Mouse (Mus musculus) left cerebral cortex, adult 18-20 months (tissue): ENCODE measurements around the gene Olfr705. TPM values are rescaled to one million over a fixed set of nuclear protein-coding genes. Genes with fewer than 3 reads are reported as not detected.
"Not testable (repeated sequence)": the region's sequence is repeated elsewhere in the genome, so short reads cannot be mapped to it uniquely, and the experiment has no call there.

Source experiments
- DNase-seq, 2 experiments: peaks; one replicate each; pipeline ENCODE4 v3.0.0; 2021 to 2022; ENCODE audit warnings: low spot score in 2 of 2, mixed read lengths in 1 of 2
- long read RNA-seq, 2 experiments: library from polyadenylated mRNA; stranded (forward); transcript quantifications; one replicate each; pipeline ENCODE4 v2.0.0; 2021
- total RNA-seq, 2 experiments: library from RNA; stranded (reverse); gene quantifications; 2 replicates each; pipeline ENCODE4 v1.2.3; 2021

Gene Olfr705
- total RNA-seq, result not detected
- long read RNA-seq, experiment 1, result 0 reads
- long read RNA-seq, experiment 2, result 0 reads

- DNase-seq, result no peak
Observed at GRCm38 (mm10) chr7:106876791-106877190, at the start of gene Olfr705. TSS of gene Olfr705 (minus strand) at chr7:106876891.

- DNase-seq, result not testable (repeated sequence)
Observed at GRCm38 (mm10) chr7:106920961-106921360, 44.3 kb upstream of the Olfr705 start.

- DNase-seq, result no peak
Observed at GRCm38 (mm10) chr7:106907676-106908075, 31.0 kb upstream of the Olfr705 start, which contains the start of gene Olfr1532-ps1. TSS of gene Olfr1532-ps1 (plus strand) at chr7:106908001.

- not testable (repeated sequence) for DNase-seq
Observed at GRCm38 (mm10) chr7:106901141-106901540, 24.4 kb upstream of the Olfr705 start, which contains the start of gene Olfr707. TSS of gene Olfr707 (minus strand) at chr7:106901241.

GRCm38 (mm10) chr7:106888062-106888461 lies 11.4 kb upstream of the Olfr705 start, which contains the start of gene Olfr706:
TSS of gene Olfr706 (minus strand) at chr7:106888162.
- no peak for DNase-seq

- no peak for DNase-seq
Observed at GRCm38 (mm10) chr7:106862885-106863284, 13.8 kb downstream of the Olfr705 start, which contains the start of gene Olfr704. TSS of gene Olfr704 (plus strand) at chr7:106863185.

GRCm38 (mm10) chr7:106843060-106843459 lies 33.6 kb downstream of the Olfr705 start, which contains the start of gene Olfr703:
TSS of gene Olfr703 (plus strand) at chr7:106843360.
- no peak for DNase-seq

- no peak for DNase-seq
Observed at GRCm38 (mm10) chr7:106833793-106834192, 42.9 kb downstream of the Olfr705 start, which contains the start of gene Olfr702. TSS of gene Olfr702 (minus strand) at chr7:106833893.

Other genes starting within 250 kb of the Olfr705 start
- not detected for gene Olfr693, start 196.3 kb downstream of the Olfr705 start, total RNA-seq
- gene Olfr694, start 185.1 kb downstream of the Olfr705 start, total RNA-seq, result not detected
- gene Olfr695, start 160.5 kb downstream of the Olfr705 start, total RNA-seq, result not detected
- gene Olfr697, start 134.4 kb downstream of the Olfr705 start, total RNA-seq, result not detected
- gene Olfr698, start 121.5 kb downstream of the Olfr705 start, total RNA-seq, result not detected
- gene Olfr699, start 83.7 kb downstream of the Olfr705 start, total RNA-seq, result not detected
- gene Olfr700, start 68.1 kb downstream of the Olfr705 start, total RNA-seq, result not detected
- not detected for gene Olfr701, start 62.8 kb downstream of the Olfr705 start, total RNA-seq
- gene Olfr702, start 43.0 kb downstream of the Olfr705 start, total RNA-seq, result not detected
- gene Olfr703, start 33.5 kb downstream of the Olfr705 start, total RNA-seq, result not detected
- not detected for gene Olfr704, start 13.7 kb downstream of the Olfr705 start, total RNA-seq
- not detected for gene Olfr706, start 11.3 kb upstream of the Olfr705 start, total RNA-seq
- not detected for gene Olfr707, start 24.4 kb upstream of the Olfr705 start, total RNA-seq
- not detected for gene Olfr1532-ps1, start 31.1 kb upstream of the Olfr705 start, total RNA-seq
- gene Olfr709-ps1, start 55.3 kb upstream of the Olfr705 start, total RNA-seq, result under 1 TPM in 1 of 2 experiments, not detected in 1; 0.07 TPM
- gene Olfr710, start 71.4 kb upstream of the Olfr705 start, total RNA-seq, result not detected
- not detected for gene Olfr6, start 87.0 kb upstream of the Olfr705 start, total RNA-seq
- not detected for gene Olfr711, start 98.6 kb upstream of the Olfr705 start, total RNA-seq
- not detected for gene Olfr2, start 129.2 kb upstream of the Olfr705 start, total RNA-seq
- gene Olfr713, start 154.3 kb upstream of the Olfr705 start, total RNA-seq, result not detected
- gene Olfr714, start 194.1 kb upstream of the Olfr705 start, total RNA-seq, result not detected
- gene Olfr17, start 216.3 kb upstream of the Olfr705 start, total RNA-seq, result not detected
- not detected for gene Olfr715b, start 233.5 kb upstream of the Olfr705 start, total RNA-seq